Mouse (Mus musculus) lung, postnatal 10 days (tissue): Measurements from ENCODE around the gene Sox9.
A peak's percentile ranks its signal among the peaks of the same experiment; 100 is the strongest.

ENCODE experiments used
- DNase-seq: peaks from one replicate; pipeline ENCODE4 v3.0.0; 2021

The Sox9 gene

GRCm38 (mm10) chr11:112781994-112782356 lies at the start of gene Sox9:
TSS of gene Sox9 (plus strand) at chr11:112782224.
- peak; percentile 81 for DNase-seq

- peak; percentile 6 for DNase-seq
Measured at GRCm38 (mm10) chr11:112732401-112732800, 49.6 kb upstream of the Sox9 start.

DNA sequence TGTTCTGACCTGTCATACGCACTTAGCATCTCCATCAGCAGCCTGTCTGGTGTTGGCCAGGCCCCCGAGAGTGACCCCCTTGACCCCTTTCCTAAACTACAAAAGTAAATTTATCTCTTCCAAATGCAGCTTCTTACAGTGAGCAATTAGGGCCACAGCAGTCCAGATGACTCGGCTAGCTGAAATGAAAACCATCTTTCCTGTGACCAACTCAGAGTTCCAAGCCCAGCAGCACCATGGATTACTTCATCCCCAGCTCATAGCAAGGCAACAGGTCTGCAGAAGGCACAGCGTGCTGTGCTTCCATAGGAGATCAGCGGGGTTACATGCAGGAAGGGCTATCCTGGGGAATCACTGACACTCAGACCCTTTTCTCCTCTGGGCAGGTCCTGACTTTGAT lies 45.0 kb upstream of the Sox9 start:
- DNase-seq: no peak

DNA sequence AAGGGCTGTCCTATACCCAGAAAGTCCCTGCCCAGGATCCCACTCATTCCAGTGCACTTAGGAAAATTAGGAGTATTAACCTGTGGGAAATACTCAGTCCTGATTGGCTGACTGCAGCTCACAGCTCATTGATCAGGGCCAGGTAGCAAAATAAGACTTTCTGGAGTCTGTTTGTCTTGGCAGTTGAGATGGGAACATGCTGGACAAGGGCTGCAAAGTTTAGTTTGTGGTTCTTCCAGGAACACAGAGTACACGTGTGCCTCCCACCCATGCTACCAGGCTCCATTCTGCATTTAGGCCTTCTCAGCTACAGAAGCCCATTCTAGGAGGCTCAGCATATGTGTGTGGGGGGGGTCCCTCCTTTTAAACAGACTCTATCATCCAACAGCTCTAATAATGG lies 42.3 kb upstream of the Sox9 start:
- no peak for DNase-seq

DNA sequence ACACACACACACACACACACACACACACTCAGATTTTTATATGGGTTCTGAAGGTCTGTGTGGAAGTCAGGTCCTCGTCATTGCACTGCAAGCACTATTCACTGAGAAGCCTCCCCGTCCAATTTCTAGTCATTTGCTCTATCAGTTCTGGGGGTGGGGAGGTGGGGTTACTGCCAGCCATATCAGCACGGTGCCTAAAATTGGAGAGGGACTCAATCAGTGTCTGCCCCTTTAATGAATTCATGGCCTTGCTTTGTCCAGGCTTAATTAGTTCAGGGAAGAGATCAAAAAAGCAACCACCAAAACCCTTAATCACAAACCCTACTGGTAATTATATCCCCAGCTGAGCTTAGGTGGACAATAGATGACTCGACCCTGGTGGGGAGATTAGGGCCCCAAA lies 25.5 kb upstream of the Sox9 start:
- no peak for DNase-seq

DNA sequence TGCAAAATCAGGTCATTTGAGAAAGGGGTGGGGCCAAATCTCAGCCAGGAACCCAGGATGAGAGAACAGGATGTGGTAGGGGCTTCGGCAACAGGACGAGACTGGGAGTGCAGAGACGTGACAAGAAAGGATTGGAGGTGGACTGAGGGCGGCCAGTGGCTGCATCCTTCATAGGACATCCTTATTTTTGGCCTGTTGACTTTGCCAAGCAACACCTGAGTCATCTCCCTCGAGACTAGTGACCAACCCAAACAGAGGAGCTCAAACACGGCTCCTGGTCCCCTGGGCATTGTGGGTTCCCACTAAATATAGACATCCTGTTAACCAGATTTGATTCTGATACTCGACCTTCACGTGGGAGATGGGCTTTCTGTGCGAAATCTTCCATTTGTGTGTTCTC lies 24.0 kb upstream of the Sox9 start:
- no peak for DNase-seq

GRCm38 (mm10) chr11:112766956-112767355 lies 15.1 kb upstream of the Sox9 start:
- DNase-seq: peak; percentile 60

DNA sequence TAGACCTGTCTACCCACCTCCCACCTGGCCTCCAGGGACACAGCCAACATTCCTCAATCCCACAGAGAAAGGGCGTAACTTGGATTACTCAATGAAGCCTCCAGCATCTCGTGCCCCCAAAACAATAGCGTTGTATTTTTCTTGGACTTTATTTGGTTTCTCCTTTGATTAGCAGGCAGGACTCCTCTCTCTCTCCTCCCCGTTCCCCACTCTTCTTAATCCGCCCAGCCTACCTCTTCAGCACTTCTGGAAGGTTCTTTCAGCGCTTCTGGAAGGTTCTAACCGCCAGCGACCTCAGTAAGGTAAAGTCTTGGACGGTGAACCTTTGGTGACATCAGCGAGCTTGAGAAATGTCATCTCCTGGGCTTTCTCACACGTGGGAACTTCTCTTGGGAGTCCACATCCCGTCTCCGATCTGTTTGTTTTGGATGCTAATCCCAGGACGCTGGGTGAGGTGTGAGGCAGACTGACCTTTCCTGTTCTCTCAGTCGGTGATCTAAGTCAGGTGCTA lies 14.4 kb upstream of the Sox9 start:
- no peak for DNase-seq

- no peak for DNase-seq
Measured at GRCm38 (mm10) chr11:112772791-112773355, 9.2 kb upstream of the Sox9 start.

- DNase-seq: peak; percentile 62
Measured at GRCm38 (mm10) chr11:112779762-112780161, 2.3 kb upstream of the Sox9 start.

DNA sequence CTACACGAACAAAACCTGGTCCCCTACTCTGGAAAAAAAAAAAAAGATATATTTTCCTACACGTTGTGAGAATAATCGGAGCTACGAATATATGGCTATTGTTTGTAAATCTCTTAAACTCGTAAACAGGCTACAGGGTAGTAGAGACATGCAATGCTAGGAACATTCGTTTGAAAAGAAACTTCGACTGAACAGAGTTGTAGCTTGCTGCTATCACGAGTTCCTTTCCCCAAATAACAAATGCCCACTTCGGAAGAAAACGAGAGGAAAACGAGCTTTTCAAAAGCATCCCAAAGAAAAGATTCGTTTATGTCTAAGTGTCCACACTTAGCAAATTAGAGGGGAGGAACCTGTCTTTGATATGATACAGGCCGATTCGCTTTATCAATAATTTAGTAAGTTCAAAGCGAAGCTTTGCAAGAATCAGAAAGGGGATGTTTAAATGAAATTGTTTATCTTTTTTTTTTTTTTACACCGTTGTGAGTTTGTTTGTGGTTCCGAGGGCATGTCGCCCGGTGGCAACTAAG lies 1.6 kb upstream of the Sox9 start:
- DNase-seq: no peak

GRCm38 (mm10) chr11:112781035-112781911 lies 751 bp upstream of the Sox9 start:
- DNase-seq: peak; percentile 30

DNA sequence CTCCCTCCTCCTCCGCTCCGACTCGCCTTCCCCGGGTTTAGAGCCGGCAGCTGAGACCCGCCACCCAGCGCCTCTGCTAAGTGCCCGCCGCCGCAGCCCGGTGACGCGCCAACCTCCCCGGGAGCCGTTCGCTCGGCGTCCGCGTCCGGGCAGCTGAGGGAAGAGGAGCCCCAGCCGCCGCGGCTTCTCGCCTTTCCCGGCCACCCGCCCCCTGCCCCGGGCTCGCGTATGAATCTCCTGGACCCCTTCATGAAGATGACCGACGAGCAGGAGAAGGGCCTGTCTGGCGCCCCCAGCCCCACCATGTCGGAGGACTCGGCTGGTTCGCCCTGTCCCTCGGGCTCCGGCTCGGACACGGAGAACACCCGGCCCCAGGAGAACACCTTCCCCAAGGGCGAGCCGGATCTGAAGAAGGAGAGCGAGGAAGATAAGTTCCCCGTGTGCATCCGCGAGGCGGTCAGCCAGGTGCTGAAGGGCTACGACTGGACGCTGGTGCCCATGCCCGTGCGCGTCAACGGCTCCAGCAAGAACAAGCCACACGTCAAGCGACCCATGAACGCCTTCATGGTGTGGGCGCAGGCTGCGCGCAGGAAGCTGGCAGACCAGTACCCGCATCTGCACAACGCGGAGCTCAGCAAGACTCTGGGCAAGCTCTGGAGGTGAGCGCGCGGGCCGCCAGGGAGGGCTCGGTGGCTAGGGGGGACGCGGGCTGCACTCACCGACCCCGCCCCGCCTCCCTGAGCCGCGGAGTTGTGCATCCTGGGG lies 515 bp downstream of the Sox9 start:
- peak; percentile 58 for DNase-seq

DNA sequence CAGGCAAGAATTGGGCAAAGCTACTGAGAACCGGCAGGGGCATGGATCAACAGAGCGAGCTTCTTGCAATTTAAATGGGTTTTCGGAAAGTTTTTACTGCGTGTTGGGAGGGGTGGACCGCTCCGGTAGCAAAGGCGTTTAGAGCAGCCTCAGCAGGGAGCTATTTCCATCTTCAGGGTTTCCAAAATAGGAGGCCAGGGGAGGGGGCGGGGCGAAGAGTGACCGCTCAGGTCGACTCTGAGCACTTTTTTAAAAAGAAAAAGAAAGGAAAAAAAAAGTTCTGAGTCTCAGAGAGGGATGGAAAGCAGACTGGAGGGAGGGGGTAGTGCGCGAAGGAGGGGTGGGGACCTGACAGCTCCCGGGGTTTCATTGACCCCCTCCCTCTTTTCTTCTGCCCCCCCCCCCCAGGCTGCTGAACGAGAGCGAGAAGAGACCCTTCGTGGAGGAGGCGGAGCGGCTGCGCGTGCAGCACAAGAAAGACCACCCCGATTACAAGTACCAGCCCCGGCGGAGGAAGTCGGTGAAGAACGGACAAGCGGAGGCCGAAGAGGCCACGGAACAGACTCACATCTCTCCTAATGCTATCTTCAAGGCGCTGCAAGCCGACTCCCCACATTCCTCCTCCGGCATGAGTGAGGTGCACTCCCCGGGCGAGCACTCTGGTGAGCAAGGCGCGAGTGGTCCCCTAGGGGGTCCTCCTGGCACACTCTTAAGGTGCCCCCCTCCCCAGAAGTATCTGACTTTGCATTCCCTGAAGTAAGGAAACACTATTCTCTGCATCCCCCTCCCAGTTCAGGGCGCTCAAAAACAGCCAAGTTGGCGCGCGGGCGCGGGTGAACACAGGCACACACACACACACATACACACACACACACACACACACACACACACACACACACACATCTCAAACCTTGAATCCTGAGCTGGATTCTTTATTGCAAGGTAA lies 1.6 kb downstream of the Sox9 start:
- no peak for DNase-seq

DNA sequence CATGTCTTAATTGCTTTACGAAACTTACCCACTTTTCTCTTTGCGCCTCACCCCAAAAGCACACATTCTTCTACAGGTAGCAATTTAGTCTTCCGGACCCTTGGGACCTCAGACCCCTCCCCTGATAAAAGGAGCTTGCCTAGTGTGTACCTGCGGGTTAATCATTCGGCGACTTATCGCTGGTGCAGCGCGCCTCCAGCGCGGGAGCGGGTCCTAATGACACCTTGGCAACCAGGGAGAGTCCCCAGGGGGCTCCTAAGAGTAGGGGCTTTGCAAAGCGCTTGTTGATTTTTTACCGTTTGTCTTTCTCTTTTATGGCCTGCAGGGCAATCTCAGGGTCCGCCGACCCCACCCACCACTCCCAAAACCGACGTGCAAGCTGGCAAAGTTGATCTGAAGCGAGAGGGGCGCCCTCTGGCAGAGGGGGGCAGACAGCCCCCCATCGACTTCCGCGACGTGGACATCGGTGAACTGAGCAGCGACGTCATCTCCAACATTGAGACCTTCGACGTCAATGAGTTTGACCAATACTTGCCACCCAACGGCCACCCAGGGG lies 2.4 kb downstream of the Sox9 start:
- DNase-seq: no peak

GRCm38 (mm10) chr11:112784903-112785381 lies 2.9 kb downstream of the Sox9 start:
- DNase-seq: peak; percentile 8

- no peak for DNase-seq
Measured at GRCm38 (mm10) chr11:112785581-112785980, 3.6 kb downstream of the Sox9 start.

GRCm38 (mm10) chr11:112786427-112786826 lies 4.4 kb downstream of the Sox9 start:
- DNase-seq: no peak

DNA sequence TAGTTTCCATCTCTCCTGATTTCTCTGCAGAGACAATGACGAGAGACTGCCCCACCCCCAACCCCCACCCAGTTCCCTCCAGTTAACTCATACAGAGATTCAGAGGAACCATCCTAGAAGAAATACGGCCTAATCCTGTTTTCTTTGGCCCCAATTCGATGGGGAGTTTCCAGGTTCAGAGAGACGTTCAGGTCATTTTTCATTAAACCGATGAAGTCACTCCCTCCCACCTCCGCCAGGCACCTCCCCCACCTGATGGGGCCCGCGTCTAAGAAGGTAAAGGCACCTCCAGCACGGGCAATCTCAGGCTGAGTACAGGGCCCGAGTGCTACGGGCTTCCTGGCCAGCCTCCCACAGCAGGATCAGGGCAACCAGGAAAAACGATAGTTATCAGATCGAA lies 6.3 kb downstream of the Sox9 start:
- DNase-seq: no peak

DNA sequence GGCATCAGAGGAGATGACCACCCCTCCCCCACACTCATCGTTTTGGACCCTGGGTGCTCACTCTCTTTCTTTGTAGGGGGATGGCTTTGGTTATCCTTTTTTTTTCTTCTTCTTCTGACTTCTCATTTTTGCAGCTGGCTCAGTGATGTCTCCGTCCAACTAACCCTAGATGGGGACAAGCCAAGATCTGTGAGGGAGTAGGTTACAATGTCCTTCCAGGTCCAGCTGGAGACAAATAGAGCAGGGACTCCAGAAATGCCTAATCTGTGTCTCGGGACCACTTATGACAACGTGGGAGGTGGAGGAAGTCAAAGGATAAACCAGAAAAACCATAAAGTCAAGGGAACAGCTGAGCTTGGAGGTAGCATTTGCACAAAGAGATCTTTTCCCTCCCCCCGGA lies 14.4 kb downstream of the Sox9 start:
- no peak for DNase-seq

GRCm38 (mm10) chr11:112798831-112799382 lies 16.9 kb downstream of the Sox9 start:
- DNase-seq: no peak
